Mouse (Mus musculus) left cerebral cortex, postnatal 25 days (tissue): ENCODE measurements around the gene Irak2. TPM values are rescaled to one million over a fixed set of nuclear protein-coding genes. Genes with fewer than 3 reads are reported as not detected.

ENCODE experiments used
- DNase-seq, 2 experiments: peaks; one replicate each; pipeline ENCODE4 v3.0.0; 2022; ENCODE audit warnings: low spot score in 2 of 2, mixed read lengths in 1 of 2
- intact Hi-C: fragments of 180-260 bp; cut with DNase I; formaldehyde crosslinking; loops from one replicate; pipeline ENCODE4 v1.15.1; 2025
- total RNA-seq, 2 experiments: library from RNA; stranded (reverse); gene quantifications; 2 replicates each; pipeline ENCODE4 v1.2.3; 2021

Gene Irak2
- total RNA-seq, 2 experiments from 2014 or later = 18.5 to 21.1 TPM

- DNase-seq = peak in 1 of 2 experiments; percentile 17
- intact Hi-C loops = loop anchor here (5.0 kb wide), 1 partner anchor 93 kb away; the partner anchor contains the start of genes Emc3 and Fancd2
These were observed 13.1 kb upstream of the Irak2 start for GRCm38 (mm10) chr6:113624989-113625770.

- intact Hi-C loops = no loop called here
- DNase-seq = peak in 1 of 2 experiments; percentile 63
These were observed 7.9 kb upstream of the Irak2 start for GRCm38 (mm10) chr6:113630322-113630721.

GRCm38 (mm10) chr6:113632863-113633262 lies 5.4 kb upstream of the Irak2 start:
- no peak for DNase-seq
- intact Hi-C loops = no loop called here

GRCm38 (mm10) chr6:113639201-113639600 lies 934 bp downstream of the Irak2 start:
- intact Hi-C loops = loop anchor here (5.0 kb wide), 1 partner anchor 438 kb away; no protein-coding TSS in a partner anchor
- no peak for DNase-seq

- intact Hi-C loops = no loop called here
These were observed 4.3 kb downstream of the Irak2 start for GRCm38 (mm10) chr6:113642605-113643004.

DNA sequence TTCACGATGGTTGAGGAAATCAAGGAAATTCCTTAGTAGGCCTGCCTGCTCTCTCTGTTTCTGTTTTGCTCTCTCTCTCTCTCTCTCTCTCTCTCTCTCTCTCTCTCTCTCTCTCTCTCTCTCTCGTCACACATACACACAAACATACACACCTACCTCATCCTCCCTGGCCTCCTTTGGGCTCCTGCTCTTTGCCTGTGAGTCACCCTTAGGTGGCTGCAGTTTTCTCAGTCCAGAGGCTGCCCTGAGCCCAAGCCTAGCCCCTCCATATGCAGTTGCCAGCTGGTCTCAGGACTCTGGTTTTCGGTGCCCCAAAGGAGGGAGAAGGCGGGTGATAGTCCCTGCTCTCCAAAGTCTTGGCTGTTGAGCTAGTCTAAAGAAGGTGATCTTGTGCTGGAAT lies 4.8 kb downstream of the Irak2 start:
- intact Hi-C loops = no loop called here

More at GRCm38 (mm10) chr6:113642605-113643004, 4.3 kb downstream of the Irak2 start:
- no peak for DNase-seq

GRCm38 (mm10) chr6:113643967-113644366 lies 5.7 kb downstream of the Irak2 start:
- no peak for DNase-seq
- intact Hi-C loops = no loop called here

More for the DNA sequence above, 4.8 kb downstream of the Irak2 start:
- no peak for DNase-seq

GRCm38 (mm10) chr6:113644808-113645207 lies 6.5 kb downstream of the Irak2 start:
- DNase-seq = peak; percentile 30 to 55

GRCm38 (mm10) chr6:113649346-113650196 lies 11.3 kb downstream of the Irak2 start:
- intact Hi-C loops = no loop called here
- DNase-seq = no peak

More at GRCm38 (mm10) chr6:113644808-113645207, 6.5 kb downstream of the Irak2 start:
- intact Hi-C loops = no loop called here

DNA sequence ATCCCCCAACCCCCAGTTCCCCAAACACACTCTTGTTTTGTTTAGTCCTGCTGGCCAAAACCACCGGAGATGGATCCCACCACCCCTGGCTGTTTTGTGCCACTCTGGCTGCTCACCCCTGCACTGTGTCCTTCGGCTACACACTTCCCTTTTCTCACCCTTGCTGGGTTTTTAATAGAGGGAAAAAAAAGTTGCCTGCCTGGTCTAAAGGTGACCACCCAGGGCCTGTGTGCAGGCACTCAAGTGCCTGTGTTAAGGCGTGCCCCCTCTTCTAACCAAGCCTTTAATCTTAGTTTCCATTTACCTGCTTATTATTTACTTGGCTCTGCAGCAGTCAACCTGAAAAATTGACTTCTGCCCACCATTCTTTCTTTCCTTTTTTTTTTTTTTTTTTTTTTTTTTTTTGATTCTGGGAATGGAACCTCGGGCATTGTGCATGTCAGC lies 12.0 kb downstream of the Irak2 start:
- intact Hi-C loops = no loop called here
- DNase-seq = no peak

GRCm38 (mm10) chr6:113651626-113652025 lies 13.4 kb downstream of the Irak2 start:
- DNase-seq = no peak
- intact Hi-C loops = no loop called here

DNA sequence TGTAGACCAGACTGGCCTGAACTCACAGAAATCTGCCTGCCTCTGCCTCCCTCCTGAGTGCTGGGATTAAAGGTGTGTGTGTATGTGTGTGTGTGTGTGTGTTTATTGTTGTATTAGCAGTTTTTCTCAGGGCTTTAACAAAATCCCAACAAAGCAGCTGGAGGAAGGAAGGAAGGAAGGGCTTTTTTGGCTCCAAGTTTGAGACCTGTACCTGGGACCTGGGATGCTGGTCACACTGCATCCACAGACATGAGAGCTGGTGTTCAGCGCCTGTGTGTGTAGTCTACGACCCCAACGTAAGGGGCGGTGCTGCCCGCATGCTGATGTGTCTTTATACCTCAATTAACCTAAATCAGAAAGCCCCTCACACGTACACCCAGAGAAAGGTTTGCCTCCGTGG lies 15.3 kb downstream of the Irak2 start:
- intact Hi-C loops = no loop called here
- DNase-seq = no peak

GRCm38 (mm10) chr6:113654102-113654501 lies 15.8 kb downstream of the Irak2 start:
- intact Hi-C loops = no loop called here
- no peak for DNase-seq

- intact Hi-C loops = no loop called here
- no peak for DNase-seq
These were observed 16.6 kb downstream of the Irak2 start for GRCm38 (mm10) chr6:113654753-113655397.

DNA sequence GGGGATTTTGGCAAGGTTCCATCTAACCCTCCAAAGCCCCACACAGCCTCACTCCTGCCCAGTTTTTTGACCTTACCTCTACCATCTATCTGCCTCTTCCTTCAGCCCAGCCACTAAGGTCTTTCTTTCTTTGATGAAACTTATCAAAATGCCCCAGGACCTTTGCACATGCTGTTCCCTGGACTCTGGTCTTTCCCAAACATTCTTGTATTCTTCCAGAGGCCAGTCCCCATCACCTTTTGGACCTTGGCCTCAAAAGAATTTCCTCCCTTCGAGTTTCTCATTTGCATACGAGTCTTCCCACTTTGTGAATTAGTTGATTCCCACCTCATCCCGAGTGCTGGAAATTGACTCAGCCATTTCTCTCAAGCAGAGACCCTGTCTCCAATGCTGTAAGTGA lies 17.2 kb downstream of the Irak2 start:
- DNase-seq = no peak
- intact Hi-C loops = no loop called here

GRCm38 (mm10) chr6:113656847-113657246 lies 18.6 kb downstream of the Irak2 start:
- intact Hi-C loops = no loop called here
- DNase-seq = no peak

DNA sequence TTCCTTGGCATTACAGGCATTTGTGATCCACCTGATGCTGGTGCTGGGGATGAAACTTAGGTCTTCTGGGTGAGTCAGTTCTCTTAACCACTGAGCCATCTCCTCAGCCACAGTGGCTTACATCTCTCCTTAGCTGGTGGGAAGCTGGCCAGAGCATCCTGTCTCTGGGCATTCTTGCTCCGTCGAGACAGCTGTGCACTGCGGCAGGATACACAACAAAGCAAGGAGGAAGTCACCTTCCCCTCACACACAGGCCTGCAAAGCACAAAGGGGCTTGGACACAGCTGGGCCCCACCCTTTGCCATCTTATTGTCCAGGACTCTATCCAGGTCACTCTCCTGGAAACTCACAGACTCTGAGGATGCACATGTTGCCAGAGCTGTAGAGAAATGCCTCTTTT lies 20.0 kb downstream of the Irak2 start:
- intact Hi-C loops = no loop called here
- DNase-seq = no peak

DNA sequence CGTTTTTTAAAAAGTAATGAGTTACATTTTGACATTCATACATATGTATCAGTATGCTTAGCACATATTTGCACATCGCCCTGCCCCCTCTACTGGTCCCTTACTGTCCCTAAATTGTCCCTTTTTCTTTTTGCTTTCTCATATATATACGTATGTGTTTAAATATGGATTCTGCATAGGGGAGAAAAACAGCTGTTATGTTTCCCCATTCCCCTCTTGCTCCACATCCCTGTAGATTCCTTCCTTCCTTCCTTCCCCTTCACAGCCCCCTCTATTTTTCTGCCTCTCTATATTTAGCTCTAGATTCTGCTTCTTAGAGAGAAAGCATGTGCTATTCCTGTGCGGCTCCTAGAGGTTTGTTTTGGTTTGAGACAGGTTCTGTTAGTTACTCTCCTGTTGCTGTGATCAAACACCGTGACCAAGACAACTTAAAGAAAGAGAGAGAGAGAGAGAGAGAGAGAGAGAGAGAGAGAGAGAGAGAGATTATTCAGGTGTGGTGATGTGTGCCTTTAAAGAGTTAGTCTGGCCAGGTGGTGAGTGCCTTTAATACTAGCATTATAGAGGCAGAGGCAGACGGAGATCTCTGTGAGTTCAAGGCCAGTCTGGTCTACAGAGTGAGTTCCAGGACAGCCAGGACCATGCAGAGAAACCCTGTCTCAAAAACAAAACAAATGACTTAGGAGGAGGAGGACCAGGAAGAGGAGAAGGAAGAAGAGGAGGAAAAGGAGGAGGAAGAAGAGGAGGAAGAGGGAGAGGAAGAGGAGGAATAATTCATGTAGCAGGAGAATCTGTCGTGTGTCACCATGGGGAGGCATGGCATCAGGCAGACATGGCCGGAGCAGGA lies 21.6 kb downstream of the Irak2 start:
- intact Hi-C loops = no loop called here
- DNase-seq = peak in 1 of 2 experiments; percentile 50
